Mouse (Mus musculus) ES-E14 (cell line): ENCODE measurements around the gene A330070K13Rik. TPM values are rescaled to one million over a fixed set of nuclear protein-coding genes. Genes with fewer than 3 reads are reported as not detected.

Experiments
- DNase-seq: peaks from one replicate; pipeline ENCODE4 v3.0.0-alpha.2; 2013; ENCODE audit warnings: low read depth, low spot score
- H3K27ac ChIP-seq: 2 replicates; pipeline ENCODE4 v1.5.1; 2012; ENCODE audit warnings: low read depth, mild to moderate bottlenecking, low read length, moderate library complexity, mixed read lengths; ENCODE audit not compliant: poor library complexity, insufficient read depth, severe bottlenecking
- H3K36me3 ChIP-seq: 2 replicates; pipeline ENCODE4 v1.6.1; 2012; ENCODE audit warnings: mild to moderate bottlenecking, low read length, moderate library complexity, mixed read lengths; ENCODE audit not compliant: control insufficient read depth, poor library complexity, insufficient read depth, severe bottlenecking
- H3K4me1 ChIP-seq, 2 experiments: fragments of 150-350 bp in 1 of 2; sonication (generic) in 1 of 2; 2 replicates each; pipeline ENCODE4 v1.6.1; 2012; ENCODE audit warnings: low read length in 2 of 2, mild to moderate bottlenecking in 1 of 2, mixed read lengths in 1 of 2; ENCODE audit not compliant: control insufficient read depth in 2 of 2, insufficient read depth in 2 of 2, poor library complexity in 1 of 2
- H3K4me3 ChIP-seq, 2 experiments: fragments of 150-350 bp in 1 of 2; sonication (generic) in 1 of 2; 2 replicates each; pipeline ENCODE4 v1.5.1; 2012; ENCODE audit warnings: low read length in 2 of 2, low read depth in 1 of 2, mild to moderate bottlenecking in 1 of 2, mixed read lengths in 1 of 2; ENCODE audit not compliant: insufficient read depth in 1 of 2, poor library complexity in 1 of 2, severe bottlenecking in 1 of 2
- H3K9ac ChIP-seq: 2 replicates; pipeline ENCODE4 v1.6.1; 2012; ENCODE audit warnings: low read depth, mild to moderate bottlenecking, low read length, mixed read lengths; ENCODE audit not compliant: poor library complexity, insufficient read depth, severe bottlenecking
- H3K9me3 ChIP-seq: fragments of 150-350 bp; sonication (generic); 2 replicates; pipeline ENCODE4 v1.6.1; 2012; ENCODE audit warnings: low read depth, mild to moderate bottlenecking, low read length; ENCODE audit not compliant: control insufficient read depth, insufficient read depth
- CHD2 ChIP-seq: IDR thresholded peaks from 2 replicates; pipeline ENCODE4 v1.6.1; 2014; ENCODE audit warnings: mild to moderate bottlenecking, low read depth, low read length, inconsistent platforms
- HCFC1 ChIP-seq: IDR thresholded peaks from 2 replicates; pipeline ENCODE4 v1.6.1; 2012; ENCODE audit warnings: low read length, inconsistent platforms, borderline replicate concordance; ENCODE audit not compliant: insufficient read depth
- MAFK ChIP-seq: IDR thresholded peaks from 2 replicates; pipeline ENCODE4 v1.6.1; 2014; ENCODE audit warnings: mild to moderate bottlenecking, low read depth, low read length, inconsistent platforms; ENCODE audit not compliant: insufficient read depth
- ZC3H11A ChIP-seq: IDR thresholded peaks from 2 replicates; pipeline ENCODE4 v1.6.1; 2012; ENCODE audit warnings: low read depth, mild to moderate bottlenecking, inconsistent platforms, low read length, borderline replicate concordance
- ZNF384 ChIP-seq: IDR thresholded peaks from 2 replicates; pipeline ENCODE4 v1.6.1; 2012; ENCODE audit warnings: low read depth, low read length, inconsistent platforms
- in situ Hi-C, 2 experiments: fragments of 600-800 bp; cut with MboI; formaldehyde crosslinking; loops; one replicate each; pipeline ENCODE4 v1.15.1; 2025; ENCODE audit warnings: low sequenced_read_pairs in 2 of 2, inconsistent platforms in 1 of 2; ENCODE audit not compliant: unreplicated experiment in 2 of 2
- total RNA-seq: library from RNA; depleted of rRNA; stranded (reverse); fragments of 300-350 nt; gene quantifications from 2 replicates; pipeline ENCODE4 v1.2.3, GENCODE M21; 2012

Gene A330070K13Rik
- total RNA-seq, 1 experiment, result not detected

DNA sequence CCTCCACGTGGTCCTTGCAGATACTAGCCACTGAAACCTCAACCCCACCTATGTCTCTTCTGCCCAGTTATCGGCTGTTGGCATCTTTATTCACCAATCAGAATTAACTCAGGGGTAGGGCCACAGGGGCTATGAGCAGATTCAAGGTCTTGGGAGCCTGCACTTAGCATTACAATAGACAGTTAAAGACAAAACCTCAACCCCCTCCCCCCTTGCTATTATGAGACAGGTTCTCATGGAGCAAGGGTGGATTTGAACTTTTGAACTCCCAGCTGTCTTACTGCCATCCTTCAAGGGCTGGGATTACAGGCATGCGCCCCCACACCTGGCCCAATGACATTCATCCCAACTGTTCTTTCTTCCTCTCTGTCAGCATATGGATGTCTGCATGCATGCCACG lies 21.3 kb downstream of the A330070K13Rik start:
- DNase-seq, result peak; percentile 62
- no peak for TF ChIP-seq MAFK
- TF ChIP-seq ZC3H11A, result no peak
- no peak for TF ChIP-seq CHD2
- Histone ChIP-seq H3K4me1 (peaks cover 0 to 3% of the 10 kb centered on the region in 2 experiments; a peak in 2 of 4 replicates), H3K9ac (no peak overlapping the region), H3K9me3 (no peaks in the 10 kb centered on the region), H3K27ac (no peak overlapping the region), H3K36me3 (no peaks in the 10 kb centered on the region), H3K4me3 (no peak overlapping the region)
- in situ Hi-C loops, result no loop called here

DNA sequence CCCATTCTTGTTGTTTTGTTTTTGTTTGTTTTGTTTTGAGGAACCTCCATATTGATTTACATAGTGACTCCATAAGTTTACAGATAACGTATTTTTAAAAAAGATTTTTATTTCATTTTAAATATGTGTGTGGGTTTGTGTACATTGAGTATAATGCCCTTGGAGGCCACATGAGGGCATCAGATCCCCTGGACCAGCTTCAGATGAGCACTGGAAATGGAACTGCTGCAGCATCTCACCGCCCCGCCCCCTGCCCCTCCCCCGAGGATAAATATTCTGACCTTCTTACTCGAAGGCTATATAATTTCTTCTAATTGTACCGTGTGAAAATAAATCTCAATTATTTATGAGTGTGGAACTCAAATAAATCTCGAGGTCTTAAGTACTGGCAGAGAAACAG lies 29.2 kb downstream of the A330070K13Rik start:
- in situ Hi-C loops, result no loop called here
- Histone ChIP-seq H3K27ac (no peak overlapping the region), H3K36me3 (no peaks in the 10 kb centered on the region), H3K9me3 (no peaks in the 10 kb centered on the region), H3K9ac (no peak overlapping the region), H3K4me3 (no peak overlapping the region), H3K4me1 (no peaks in the 10 kb centered on the region; a peak in 1 of 4 replicates)
- TF ChIP-seq ZC3H11A (no peak), MAFK (no peak), CHD2 (no peak), ZNF384 (no peak), HCFC1 (no peak)
- DNase-seq, result no peak

DNA sequence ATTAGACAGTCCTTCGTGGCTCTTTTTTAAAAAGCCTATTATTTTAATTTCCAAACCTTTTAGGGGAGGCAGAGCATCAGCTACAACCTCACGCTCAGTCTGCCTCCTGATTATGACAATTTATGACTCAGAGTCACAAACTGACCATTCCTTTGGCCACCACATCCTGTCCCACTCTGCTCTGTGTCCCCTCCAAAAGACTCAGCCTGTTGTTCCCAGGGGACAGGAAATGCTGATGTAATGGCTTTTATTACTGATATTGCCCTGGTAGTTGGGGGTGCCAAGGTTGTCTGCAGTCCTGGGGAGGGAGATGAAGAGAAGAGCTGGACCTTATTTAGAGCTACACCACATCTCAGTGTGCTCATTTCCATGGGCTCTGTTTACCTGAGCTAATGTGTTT lies 38.6 kb downstream of the A330070K13Rik start:
- Histone ChIP-seq H3K9me3 (no peaks in the 10 kb centered on the region), H3K4me3 (no peak overlapping the region), H3K9ac (no peak overlapping the region), H3K4me1 (no peaks in the 10 kb centered on the region), H3K36me3 (peaks cover 8% of the 10 kb centered on the region; the same call in 1 of the 2 replicates), H3K27ac (no peak overlapping the region)
- no peak for DNase-seq
- TF ChIP-seq MAFK, result no peak
- TF ChIP-seq ZC3H11A, result no peak
- TF ChIP-seq HCFC1, result no peak
- no peak for TF ChIP-seq ZNF384
- TF ChIP-seq CHD2, result no peak
- in situ Hi-C loops, result no loop called here

DNA sequence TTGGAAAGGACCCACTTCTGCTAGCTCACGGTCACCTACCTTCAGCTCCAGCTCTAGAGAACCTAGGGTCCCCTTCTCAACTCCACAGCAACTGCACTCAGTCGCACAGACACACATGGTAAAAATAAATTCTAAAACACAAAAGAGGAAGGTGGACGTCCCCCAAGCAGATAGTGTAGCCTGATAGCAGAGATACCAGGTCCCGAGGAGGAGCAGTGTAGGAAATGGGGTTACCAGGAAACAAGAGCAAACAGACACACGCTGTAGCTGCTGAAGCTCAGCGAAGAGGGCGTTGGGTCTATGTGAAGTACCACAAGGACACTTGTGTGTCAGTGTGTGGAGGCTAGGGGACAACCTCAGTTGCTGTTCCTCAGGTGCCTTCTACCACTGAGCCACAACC lies 39.4 kb downstream of the A330070K13Rik start:
- H3K36me3 ChIP-seq, result peaks cover 12% of the 10 kb centered on the region
- in situ Hi-C loops, result no loop called here
- TF ChIP-seq HCFC1, result no peak
- no peak for TF ChIP-seq ZC3H11A
- TF ChIP-seq CHD2, result no peak

DNA sequence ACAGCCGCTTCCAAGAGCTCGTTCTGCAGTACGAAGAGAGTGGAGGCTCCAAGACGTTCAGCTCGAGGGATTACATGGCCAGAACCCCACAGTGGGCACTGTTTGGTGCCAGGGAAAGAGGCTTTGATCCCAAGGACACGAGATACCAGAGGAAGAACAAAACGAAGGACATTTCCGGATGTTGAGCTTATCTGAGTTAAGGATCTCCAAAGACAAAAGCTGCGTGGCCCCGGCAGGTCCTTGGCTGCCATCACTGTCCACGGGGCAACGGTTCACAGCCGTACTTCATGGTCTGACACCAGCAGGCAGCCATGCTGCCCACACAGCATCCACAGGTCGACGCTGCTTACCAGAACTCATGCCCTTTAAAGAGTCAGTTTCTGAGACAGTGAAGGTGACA lies 43.8 kb downstream of the A330070K13Rik start:
- H3K36me3 ChIP-seq, result peaks cover 22% of the 10 kb centered on the region
- no peaks in the 10 kb centered on the region for H3K4me1 ChIP-seq
- no peak for TF ChIP-seq HCFC1
- no peak for DNase-seq
- H3K9ac ChIP-seq, result no peak overlapping the region
- no peak overlapping the region for H3K4me3 ChIP-seq
- no peak overlapping the region for H3K27ac ChIP-seq
- H3K9me3 ChIP-seq, result no peaks in the 10 kb centered on the region
- in situ Hi-C loops, result no loop called here

More for the DNA sequence above, 39.4 kb downstream of the A330070K13Rik start:
- Histone ChIP-seq H3K9me3 (no peaks in the 10 kb centered on the region), H3K4me3 (no peak overlapping the region), H3K27ac (no peak overlapping the region), H3K4me1 (no peaks in the 10 kb centered on the region), H3K9ac (no peak overlapping the region)
- no peak for DNase-seq
